Mouse (Mus musculus) lung, embryonic 14.5 days (tissue): ENCODE measurements at regions not wholly inside any gene's neighbourhood (a gene's known extent, or its start where the extent isn't known, plus 50 kb on each side); places are given as distances from the start of the nearest gene placed in this dataset.
A peak's percentile ranks its signal among the peaks of the same experiment; 100 is the strongest.

Experiments
- ATAC-seq: fragments of 200-750 bp; cut with Nextera tagmentation; 2 replicates; pipeline ENCODE4 v1.8.0; 2017; ENCODE audit warnings: mild to moderate bottlenecking, moderate TSS enrichment, moderate library complexity; ENCODE audit not compliant: insufficient read depth
- DNase-seq: peaks from one replicate; pipeline ENCODE4 v3.0.0-alpha.2; 2015
- H3K27ac ChIP-seq: fragments of 300-500 bp; sonication (generic); 2 replicates; pipeline ENCODE4 v1.5.1; 2014; ENCODE audit warnings: low read depth, mild to moderate bottlenecking, moderate library complexity
- H3K27me3 ChIP-seq: fragments of 300-500 bp; sonication (generic); 2 replicates; pipeline ENCODE4 v1.6.1; 2014; ENCODE audit warnings: low read length, control low read depth; ENCODE audit not compliant: insufficient read depth
- H3K36me3 ChIP-seq: fragments of 300-500 bp; sonication (generic); 2 replicates; pipeline ENCODE4 v1.6.1; 2014; ENCODE audit warnings: control low read depth; ENCODE audit not compliant: insufficient read depth
- H3K4me1 ChIP-seq: fragments of 300-500 bp; sonication (generic); 2 replicates; pipeline ENCODE4 v1.6.1; 2014; ENCODE audit warnings: antibody characterized with exemption, control low read depth; ENCODE audit not compliant: insufficient read depth
- H3K4me2 ChIP-seq: fragments of 300-500 bp; sonication (generic); 2 replicates; pipeline ENCODE4 v1.6.1; 2014; ENCODE audit warnings: mild to moderate bottlenecking
- H3K4me3 ChIP-seq: fragments of 300-500 bp; sonication (generic); 2 replicates; pipeline ENCODE4 v1.5.1; 2014; ENCODE audit warnings: low read depth, low read length
- H3K9ac ChIP-seq: fragments of 300-500 bp; sonication (generic); 2 replicates; pipeline ENCODE4 v1.6.1; 2014
- H3K9me3 ChIP-seq: fragments of 300-500 bp; sonication (generic); 2 replicates; pipeline ENCODE4 v1.6.1; 2016; ENCODE audit warnings: low read depth, low read length, control low read depth
- CTCF ChIP-seq: IDR thresholded peaks from 2 replicates; pipeline ENCODE4 v1.5.1; 2016; ENCODE audit warnings: antibody characterized with exemption, low read depth
- WGBS: fragments of 180-500 bp; shearing (Covaris S2); extraction: QIAGEN DNeasy Blood & Tissue Kit; methylation state at CpG from one replicate; pipeline ENCODE4 v1.1.7; 2014; 5-methylcytosine and 5-hydroxymethylcytosine counted together

DNA sequence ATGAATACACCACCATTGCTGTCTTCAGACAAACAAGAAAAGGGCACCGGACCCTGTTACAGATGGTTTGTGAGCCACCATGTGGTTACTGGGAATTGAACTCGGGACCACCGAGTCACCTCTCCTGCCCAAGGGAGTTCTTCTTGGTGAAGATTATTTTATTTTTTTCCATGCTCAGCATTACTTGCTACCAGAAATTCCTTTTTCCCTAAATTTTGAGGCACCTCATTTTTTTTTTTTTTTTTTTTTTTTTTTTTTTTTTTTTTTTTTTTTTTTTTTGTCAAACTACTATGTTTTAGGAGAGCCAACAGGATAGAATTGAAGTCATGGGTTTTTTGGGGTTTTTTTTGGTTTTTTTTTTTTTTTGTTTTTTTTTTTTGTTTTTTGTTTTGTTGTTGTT lies 165.9 kb upstream of the Fam174a start:
- no peak overlapping the region for H3K27ac ChIP-seq
- H3K4me1 ChIP-seq = no peaks in the 10 kb centered on the region
- no peaks in the 10 kb centered on the region for H3K36me3 ChIP-seq
- H3K9ac ChIP-seq = no peak overlapping the region
- 93% methylated on average over 3 of the region's 3 CpGs for WGBS
- DNase-seq = no peak
- TF ChIP-seq CTCF = no peak
- no peaks in the 10 kb centered on the region for H3K9me3 ChIP-seq
- H3K4me3 ChIP-seq = no peak overlapping the region
- H3K4me2 ChIP-seq = no peak overlapping the region
- no peaks in the 10 kb centered on the region for H3K27me3 ChIP-seq
- ATAC-seq = no peak

DNA sequence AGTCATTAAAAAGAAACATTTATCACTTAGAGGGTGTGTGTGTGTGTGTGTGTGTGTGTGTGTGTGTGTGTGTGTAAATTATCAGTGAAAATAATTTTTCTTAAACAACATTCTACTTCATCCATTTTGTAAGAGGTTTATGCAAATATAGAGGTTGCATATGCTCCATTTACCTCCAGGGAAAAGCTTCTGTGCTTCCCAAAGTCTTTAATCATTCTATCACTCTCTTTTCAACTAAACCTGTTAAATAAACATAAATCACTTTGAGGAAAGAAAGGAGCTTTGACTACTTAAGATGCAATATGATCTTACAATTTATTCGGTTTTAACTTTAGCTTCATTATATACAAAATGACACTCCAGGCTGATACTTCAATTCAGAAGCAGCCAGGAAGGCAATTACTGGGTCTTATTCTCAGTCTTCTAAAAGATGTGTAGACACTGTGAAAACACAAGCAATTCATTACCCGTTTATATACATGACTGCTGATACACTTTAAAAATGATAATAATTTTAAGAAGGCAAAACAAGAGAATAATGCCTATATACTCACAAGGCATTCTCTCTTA lies 139.3 kb upstream of the Fam174a start:
- H3K36me3 ChIP-seq = no peaks in the 10 kb centered on the region
- H3K4me3 ChIP-seq = no peak overlapping the region
- ATAC-seq (no peak), DNase-seq (no peak)
- H3K27me3 ChIP-seq = no peaks in the 10 kb centered on the region
- H3K27ac ChIP-seq = no peak overlapping the region
- no peak for TF ChIP-seq CTCF
- 62% methylated on average over 2 of the region's 2 CpGs for WGBS
- H3K4me2 ChIP-seq = no peak overlapping the region
- no peak overlapping the region for H3K9ac ChIP-seq
- H3K9me3 ChIP-seq = no peaks in the 10 kb centered on the region
- no peaks in the 10 kb centered on the region for H3K4me1 ChIP-seq

DNA sequence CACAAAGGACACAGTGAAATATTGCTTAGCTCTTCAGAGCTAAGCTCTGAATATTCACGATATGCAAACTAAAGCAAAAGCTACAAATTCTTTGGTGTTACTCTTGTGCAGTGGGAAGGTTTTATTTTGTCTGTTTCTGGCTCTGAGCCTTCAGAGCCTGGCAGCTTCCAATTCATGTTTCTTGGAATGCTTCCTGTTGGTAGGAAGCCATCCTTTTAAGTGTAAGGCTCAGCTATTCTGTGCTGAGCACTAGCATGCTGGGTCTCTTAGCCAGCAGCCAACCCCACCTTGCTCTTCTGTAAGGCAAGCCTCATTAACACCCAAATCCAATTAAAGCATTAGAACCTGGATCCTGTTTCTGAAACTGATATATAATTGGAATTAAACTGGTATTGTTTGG lies 94.5 kb upstream of the Fam174a start:
- Histone ChIP-seq H3K4me2 (no peak overlapping the region), H3K27ac (no peak overlapping the region), H3K4me3 (no peak overlapping the region), H3K4me1 (no peaks in the 10 kb centered on the region), H3K9ac (no peak overlapping the region), H3K27me3 (no peaks in the 10 kb centered on the region), H3K36me3 (no peaks in the 10 kb centered on the region), H3K9me3 (no peaks in the 10 kb centered on the region)
- 84% methylated on average over 1 of the region's 1 CpGs for WGBS
- peak; percentile 68 for DNase-seq
- no peak for TF ChIP-seq CTCF
- ATAC-seq = 0 out of 2 replicates have a peak, but pooled peaks have one; percentile 25

DNA sequence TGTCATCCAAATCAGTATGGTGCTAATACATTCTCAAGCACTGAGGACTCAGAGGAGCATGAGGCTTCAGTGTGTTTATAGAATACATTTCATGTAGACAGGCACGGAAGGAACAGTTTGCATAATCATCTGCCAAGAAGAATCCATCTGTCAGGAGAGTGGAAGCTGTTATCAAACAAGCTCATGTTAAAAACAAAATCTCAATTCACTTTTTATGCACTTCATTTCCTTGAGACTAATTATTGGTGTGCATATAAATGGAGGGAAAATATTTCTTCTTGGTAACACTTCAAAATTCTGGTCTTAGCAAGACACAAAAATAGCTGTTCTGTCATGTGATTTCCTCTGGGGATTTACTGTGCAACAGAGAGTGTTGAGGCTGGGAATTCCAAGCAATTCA lies 90.1 kb upstream of the Fam174a start:
- TF ChIP-seq CTCF = no peak
- ATAC-seq = peak; percentile 90

DNA sequence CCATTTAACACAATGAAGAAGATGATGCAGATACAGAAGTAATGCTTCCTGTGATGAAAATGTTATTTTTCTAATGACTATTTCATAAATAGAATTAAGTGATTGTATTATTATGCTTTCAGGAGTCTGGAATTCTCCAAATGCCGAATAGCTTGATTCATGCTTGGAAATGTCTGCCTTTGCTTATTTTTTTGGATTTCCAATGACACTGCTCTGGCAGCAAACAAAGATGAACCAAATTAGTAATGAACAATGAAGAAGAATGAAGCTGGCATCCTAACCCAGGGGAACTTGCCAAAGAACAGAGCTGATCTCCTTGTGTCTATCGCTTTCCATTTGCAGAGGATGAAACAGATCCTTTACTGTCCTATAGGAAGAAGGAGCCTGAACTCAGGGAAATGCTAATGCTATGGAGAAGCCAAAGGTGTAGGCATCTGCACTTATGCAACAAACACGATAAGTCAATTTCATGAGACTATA lies 71.7 kb upstream of the Fam174a start:
- no peak overlapping the region for H3K9ac ChIP-seq
- no peak overlapping the region for H3K4me3 ChIP-seq
- WGBS = 90% methylated on average over 3 of the region's 3 CpGs
- H3K4me1 ChIP-seq = no peaks in the 10 kb centered on the region
- no peak overlapping the region for H3K4me2 ChIP-seq
- ATAC-seq = no peak
- H3K36me3 ChIP-seq = no peaks in the 10 kb centered on the region
- TF ChIP-seq CTCF = no peak
- H3K27ac ChIP-seq = no peak overlapping the region
- DNase-seq = no peak
- no peaks in the 10 kb centered on the region for H3K27me3 ChIP-seq
- H3K9me3 ChIP-seq = no peaks in the 10 kb centered on the region

More for the DNA sequence above, 90.1 kb upstream of the Fam174a start:
- 13% methylated on average over 1 of the region's 1 CpGs for WGBS
- Histone ChIP-seq H3K27ac (no peak overlapping the region), H3K9me3 (no peaks in the 10 kb centered on the region), H3K4me2 (no peak overlapping the region), H3K36me3 (no peaks in the 10 kb centered on the region), H3K4me1 (no peaks in the 10 kb centered on the region), H3K9ac (no peak overlapping the region), H3K4me3 (no peak overlapping the region), H3K27me3 (no peaks in the 10 kb centered on the region)
- peak; percentile 74 for DNase-seq
